Mouse (Mus musculus): ENCODE measurements around the gene Elf2. TPM values are rescaled to one million over a fixed set of nuclear protein-coding genes. Genes with fewer than 3 reads are reported as not detected.

Gene Elf2
- 62.9 and 64.4 TPM in 2 replicates for polyA plus RNA-seq (2015; fragmentation: Nextera tagmentation; extraction: Ambion mirVana)

DNA sequence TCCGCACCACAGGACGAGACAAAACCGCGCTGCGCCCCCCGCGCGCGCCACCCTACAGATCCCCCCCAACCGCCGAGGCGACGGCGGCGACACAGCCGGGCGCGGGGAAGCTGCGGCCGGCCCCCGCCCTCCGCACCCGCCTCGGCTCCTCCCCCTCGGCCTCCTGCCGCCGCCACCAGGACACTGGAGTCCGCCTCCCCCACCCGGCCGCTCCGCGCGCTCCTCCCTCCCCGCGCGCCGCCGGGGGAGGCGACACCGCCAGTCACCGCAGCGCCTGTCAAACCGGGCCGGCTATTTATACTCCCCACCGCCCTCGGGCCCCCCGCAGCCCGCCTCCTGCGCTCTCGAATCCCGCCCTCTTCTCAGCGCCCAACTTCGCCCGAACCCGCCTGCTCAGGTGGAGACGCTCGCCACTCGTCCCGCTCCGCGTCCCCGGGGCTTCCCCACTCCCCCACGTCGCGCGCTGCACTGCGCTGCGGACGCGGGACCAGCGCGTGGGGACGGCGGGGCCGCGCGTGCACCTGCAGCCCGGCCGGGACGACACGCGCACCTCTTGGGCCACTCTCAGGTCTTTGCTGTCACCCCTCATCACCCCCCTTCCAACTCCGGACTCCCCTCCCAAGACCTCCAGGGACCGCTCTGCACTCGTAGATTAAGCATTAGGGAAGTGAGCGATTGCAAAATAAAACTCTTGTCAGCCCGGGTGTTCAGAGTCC is at the start of gene Elf2:
Elf2 (minus strand) TSS at position 112 of the 716 bp plus-strand sequence.
- Histone ChIP-seq H3K4me3 (ENCODE audit: low read length) (peak within 1 kb of the TSS; percentile 88), H3K27me3 (ENCODE audit: insufficient read depth, low read length) (no peaks in the 10 kb centered on the region), H3K9ac (replicated peaks; ENCODE audit: low read length) (peak within 1 kb of the TSS; percentile 93), H3K27ac (ENCODE audit: low read length) (peak within 1 kb of the TSS; percentile 96), H3K36me3 (ENCODE audit: insufficient read depth, low read length) (no peaks in the 10 kb centered on the region), H3K4me2 (replicated peaks; ENCODE audit: low read depth, low read length) (peak within 1 kb of the TSS; percentile 82), H3K9me3 (ENCODE audit: low read length) (peaks cover 3% of the 10 kb centered on the region; the same call in 1 of the 2 replicates), H3K4me1 (ENCODE audit: insufficient read depth, low read length) (peaks cover 6% of the 10 kb centered on the region; the same call in 1 of the 2 replicates)
- ATAC-seq (ENCODE audit: low FRiP score, low TSS enrichment) = peak; percentile 84
- WGBS = under 1% methylated on average over 68 of the region's 87 CpGs

GRCm38 (mm10) chr3:51388904-51389303 is 48.4 kb upstream of the Elf2 start:
- Histone ChIP-seq H3K36me3 (ENCODE audit: insufficient read depth, low read length) (no peaks in the 10 kb centered on the region), H3K4me1 (ENCODE audit: insufficient read depth, low read length) (peaks cover 6% of the 10 kb centered on the region), H3K4me3 (ENCODE audit: low read length) (peak overlapping the region; percentile 22), H3K27me3 (ENCODE audit: insufficient read depth, low read length) (no peaks in the 10 kb centered on the region), H3K27ac (ENCODE audit: low read length) (no peak overlapping the region), H3K4me2 (replicated peaks; ENCODE audit: low read depth, low read length) (peak overlapping the region; percentile 58), H3K9me3 (ENCODE audit: low read length) (peaks cover 2% of the 10 kb centered on the region; the same call in 1 of the 2 replicates), H3K9ac (replicated peaks; ENCODE audit: low read length) (peak overlapping the region; percentile 44)
- peak; percentile 70 for ATAC-seq (ENCODE audit: low FRiP score, low TSS enrichment)
- 2% methylated on average over 13 of the region's 13 CpGs for WGBS

DNA sequence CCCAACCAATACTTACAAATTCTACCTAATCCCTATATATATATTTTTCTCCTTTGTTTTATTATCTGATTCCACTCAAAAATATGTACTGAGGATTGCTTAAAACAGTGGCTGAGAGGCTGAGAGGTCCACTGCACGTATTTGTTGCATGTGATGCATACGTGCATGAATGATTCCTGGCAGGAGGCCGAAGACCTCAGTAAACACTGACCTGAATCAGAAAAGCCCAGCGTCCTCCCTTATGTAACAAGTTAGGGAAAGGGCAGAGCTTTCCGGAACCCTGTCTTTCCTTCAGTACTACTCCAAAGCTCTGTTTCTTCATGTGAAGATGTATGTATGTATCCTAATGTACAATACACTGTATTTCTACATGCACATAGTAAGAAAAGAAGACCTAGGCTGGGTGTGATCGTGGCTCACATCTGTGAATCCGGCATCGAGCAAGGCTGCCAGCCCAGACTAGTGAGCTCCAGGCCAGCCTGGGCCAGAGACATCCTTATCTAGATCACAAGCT is 47.5 kb upstream of the Elf2 start:
- H3K27me3 ChIP-seq (ENCODE audit: insufficient read depth, low read length) = no peaks in the 10 kb centered on the region
- H3K4me2 ChIP-seq (replicated peaks; ENCODE audit: low read depth, low read length) = no peak overlapping the region
- H3K4me1 ChIP-seq (ENCODE audit: insufficient read depth, low read length) = peaks cover 11% of the 10 kb centered on the region
- no peak for ATAC-seq (ENCODE audit: low FRiP score, low TSS enrichment)
- 71% methylated on average over 8 of the region's 8 CpGs for WGBS
- peaks cover 3% of the 10 kb centered on the region; the same call in 1 of the 2 replicates for H3K9me3 ChIP-seq (ENCODE audit: low read length)
- H3K36me3 ChIP-seq (ENCODE audit: insufficient read depth, low read length) = no peaks in the 10 kb centered on the region
- no peak overlapping the region for H3K4me3 ChIP-seq (ENCODE audit: low read length)
- no peak overlapping the region for H3K9ac ChIP-seq (replicated peaks; ENCODE audit: low read length)
- H3K27ac ChIP-seq (ENCODE audit: low read length) = no peak overlapping the region

GRCm38 (mm10) chr3:51387134-51387451 is 46.6 kb upstream of the Elf2 start:
- WGBS = 74% methylated on average over 3 of the region's 3 CpGs
- Histone ChIP-seq H3K36me3 (ENCODE audit: insufficient read depth, low read length) (no peaks in the 10 kb centered on the region), H3K27ac (ENCODE audit: low read length) (no peak overlapping the region), H3K4me3 (ENCODE audit: low read length) (no peak overlapping the region), H3K4me1 (ENCODE audit: insufficient read depth, low read length) (peaks cover 11% of the 10 kb centered on the region), H3K9ac (replicated peaks; ENCODE audit: low read length) (no peak overlapping the region), H3K27me3 (ENCODE audit: insufficient read depth, low read length) (no peaks in the 10 kb centered on the region), H3K9me3 (ENCODE audit: low read length) (peaks cover 3% of the 10 kb centered on the region; the same call in 1 of the 2 replicates), H3K4me2 (replicated peaks; ENCODE audit: low read depth, low read length) (no peak overlapping the region)
- no peak for ATAC-seq (ENCODE audit: low FRiP score, low TSS enrichment)

GRCm38 (mm10) chr3:51386441-51387133 is 46.1 kb upstream of the Elf2 start:
- H3K9ac ChIP-seq (replicated peaks; ENCODE audit: low read length) = no peak overlapping the region
- H3K4me3 ChIP-seq (ENCODE audit: low read length) = no peak overlapping the region
- H3K4me1 ChIP-seq (ENCODE audit: insufficient read depth, low read length) = peaks cover 11% of the 10 kb centered on the region
- no peak for ATAC-seq (ENCODE audit: low FRiP score, low TSS enrichment)
- peaks cover 3% of the 10 kb centered on the region; the same call in 1 of the 2 replicates for H3K9me3 ChIP-seq (ENCODE audit: low read length)
- H3K36me3 ChIP-seq (ENCODE audit: insufficient read depth, low read length) = no peaks in the 10 kb centered on the region
- no peak overlapping the region for H3K27ac ChIP-seq (ENCODE audit: low read length)
- H3K27me3 ChIP-seq (ENCODE audit: insufficient read depth, low read length) = no peaks in the 10 kb centered on the region
- WGBS = 35% methylated on average over 12 of the region's 12 CpGs
- H3K4me2 ChIP-seq (replicated peaks; ENCODE audit: low read depth, low read length) = no peak overlapping the region

GRCm38 (mm10) chr3:51383409-51383808 is 42.9 kb upstream of the Elf2 start:
- H3K4me1 ChIP-seq (ENCODE audit: insufficient read depth, low read length) = 0 out of 2 replicates have a peak, but pooled peaks cover 5% of the 10 kb centered on the region
- no peaks in the 10 kb centered on the region for H3K36me3 ChIP-seq (ENCODE audit: insufficient read depth, low read length)
- 54% methylated on average over 12 of the region's 12 CpGs for WGBS
- no peak overlapping the region for H3K27ac ChIP-seq (ENCODE audit: low read length)
- H3K4me3 ChIP-seq (ENCODE audit: low read length) = no peak overlapping the region
- no peak overlapping the region for H3K9ac ChIP-seq (replicated peaks; ENCODE audit: low read length)
- H3K4me2 ChIP-seq (replicated peaks; ENCODE audit: low read depth, low read length) = no peak overlapping the region
- peaks cover 3% of the 10 kb centered on the region; the same call in 1 of the 2 replicates for H3K9me3 ChIP-seq (ENCODE audit: low read length)
- ATAC-seq (ENCODE audit: low FRiP score, low TSS enrichment) = no peak
- no peaks in the 10 kb centered on the region for H3K27me3 ChIP-seq (ENCODE audit: insufficient read depth, low read length)

DNA sequence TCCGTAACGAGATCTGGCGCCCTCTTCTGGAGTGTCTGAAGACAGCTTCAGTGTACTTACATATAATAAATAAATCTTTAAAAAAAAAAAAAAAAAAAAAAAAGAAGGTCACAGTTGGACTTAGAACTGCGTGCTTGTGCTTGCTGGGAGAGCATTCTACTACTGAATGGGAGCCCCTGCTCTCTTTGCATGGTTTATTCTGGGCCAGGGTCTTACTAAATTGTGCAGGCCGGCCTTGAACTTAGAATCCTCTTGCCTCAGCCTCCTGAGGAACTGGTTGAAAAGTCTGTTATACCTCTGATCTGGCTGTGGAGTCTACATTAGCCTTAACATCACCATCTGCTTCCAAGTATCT is 40.2 kb upstream of the Elf2 start:
- Histone ChIP-seq H3K4me1 (ENCODE audit: insufficient read depth, low read length) (0 out of 2 replicates have a peak, but pooled peaks cover 5% of the 10 kb centered on the region), H3K9me3 (ENCODE audit: low read length) (peaks cover 3% of the 10 kb centered on the region; the same call in 1 of the 2 replicates), H3K9ac (replicated peaks; ENCODE audit: low read length) (no peak overlapping the region), H3K27ac (ENCODE audit: low read length) (no peak overlapping the region), H3K4me2 (replicated peaks; ENCODE audit: low read depth, low read length) (no peak overlapping the region), H3K4me3 (ENCODE audit: low read length) (no peak overlapping the region), H3K27me3 (ENCODE audit: insufficient read depth, low read length) (no peaks in the 10 kb centered on the region), H3K36me3 (ENCODE audit: insufficient read depth, low read length) (no peaks in the 10 kb centered on the region)
- WGBS = 73% methylated on average over 2 of the region's 5 CpGs
- ATAC-seq (ENCODE audit: low FRiP score, low TSS enrichment) = no peak

DNA sequence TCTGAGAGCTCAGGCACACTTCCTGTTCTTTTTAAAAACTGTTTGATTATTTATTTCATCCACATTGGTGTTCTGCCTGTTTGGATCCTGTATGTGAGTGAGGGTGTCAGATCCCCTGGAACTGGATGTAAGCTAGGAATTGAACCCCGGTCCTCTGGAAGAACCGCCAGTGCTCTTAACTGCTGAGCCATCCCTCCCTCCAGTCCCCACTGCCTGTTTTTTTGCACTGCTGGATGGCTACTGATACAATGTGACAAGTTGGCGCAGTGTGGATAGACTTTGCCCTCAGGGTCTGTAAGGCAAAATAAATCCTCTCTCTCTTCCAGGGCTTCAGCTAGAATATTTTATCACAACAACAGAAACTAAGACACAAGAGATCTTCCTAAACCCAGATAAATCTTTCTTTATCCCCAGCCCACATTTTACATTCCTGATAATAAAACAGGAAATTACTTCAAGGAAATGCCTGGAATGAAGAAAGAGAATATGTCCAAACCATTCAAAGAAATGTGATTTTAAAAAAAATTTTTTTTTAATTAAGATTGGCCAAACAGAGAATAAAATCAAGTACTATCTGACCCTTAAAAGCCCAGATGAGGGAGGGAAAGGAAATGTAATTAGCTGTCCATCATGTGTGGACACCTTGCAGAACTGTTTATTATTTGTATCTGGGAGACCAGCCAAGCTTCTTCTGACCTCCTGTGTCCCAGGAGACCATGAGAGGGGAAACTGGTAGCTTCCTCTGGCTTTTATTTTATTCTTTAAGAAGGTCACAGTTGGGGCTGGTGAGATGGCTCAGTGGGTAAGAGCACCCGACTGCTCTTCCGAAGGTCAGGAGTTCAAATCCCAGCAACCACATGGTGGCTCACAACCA is 39.6 kb upstream of the Elf2 start:
- H3K27ac ChIP-seq (ENCODE audit: low read length) = peak overlapping the region; percentile 66; the same call in 1 of the 2 replicates
- no peak overlapping the region for H3K4me2 ChIP-seq (replicated peaks; ENCODE audit: low read depth, low read length)
- H3K36me3 ChIP-seq (ENCODE audit: insufficient read depth, low read length) = no peaks in the 10 kb centered on the region
- H3K4me3 ChIP-seq (ENCODE audit: low read length) = no peak overlapping the region
- H3K9ac ChIP-seq (replicated peaks; ENCODE audit: low read length) = no peak overlapping the region
- H3K9me3 ChIP-seq (ENCODE audit: low read length) = peaks cover 3% of the 10 kb centered on the region; the same call in 1 of the 2 replicates
- H3K4me1 ChIP-seq (ENCODE audit: insufficient read depth, low read length) = 0 out of 2 replicates have a peak, but pooled peaks cover 5% of the 10 kb centered on the region
- 60% methylated on average over 5 of the region's 5 CpGs for WGBS
- H3K27me3 ChIP-seq (ENCODE audit: insufficient read depth, low read length) = no peaks in the 10 kb centered on the region
- ATAC-seq (ENCODE audit: low FRiP score, low TSS enrichment) = peak; percentile 25; the same call in 1 of the 2 replicates

DNA sequence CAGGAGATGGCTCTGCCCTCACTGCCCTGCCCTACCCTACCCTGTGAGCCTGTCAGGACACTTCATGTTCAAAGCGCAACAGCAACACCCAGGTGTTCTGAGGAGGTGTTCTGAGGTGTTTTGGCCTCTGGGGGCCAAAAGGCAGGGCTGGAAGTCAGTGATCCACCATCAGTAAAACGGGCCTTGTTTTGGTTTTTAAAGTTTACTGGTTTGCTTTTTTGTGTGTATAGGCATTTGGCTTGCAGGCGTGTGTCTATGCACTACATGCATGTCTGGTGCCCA is 38.1 kb upstream of the Elf2 start:
- Histone ChIP-seq H3K4me3 (ENCODE audit: low read length) (peak overlapping the region; percentile 38; the same call in 1 of the 2 replicates), H3K9me3 (ENCODE audit: low read length) (0 out of 2 replicates have a peak, but pooled peaks cover 2% of the 10 kb centered on the region), H3K27me3 (ENCODE audit: insufficient read depth, low read length) (no peaks in the 10 kb centered on the region), H3K36me3 (ENCODE audit: insufficient read depth, low read length) (no peaks in the 10 kb centered on the region), H3K4me1 (ENCODE audit: insufficient read depth, low read length) (0 out of 2 replicates have a peak, but pooled peaks cover 5% of the 10 kb centered on the region), H3K4me2 (replicated peaks; ENCODE audit: low read depth, low read length) (peak overlapping the region; percentile 49), H3K27ac (ENCODE audit: low read length) (no peak overlapping the region), H3K9ac (replicated peaks; ENCODE audit: low read length) (no peak overlapping the region)
- WGBS = 67% methylated on average over 3 of the region's 3 CpGs
- no peak for ATAC-seq (ENCODE audit: low FRiP score, low TSS enrichment)

All from kidney, embryonic 16.5 days (tissue).